15 mouse cellular contexts compared by ENCODE assay signal in genomic region chr19:56198474-56199236, GRCm38 (mm10).
DNase-seq lines count a peak whose midpoint lies in the region; ATAC-seq and TF ChIP-seq lines count a peak whose summit lies in the region.
"Had no signal": no experiment of that assay in that cellular context is flagged by ENCODE, and none has a peak within 500 bp of the region (broad histone marks: within the 10 kb centered on the region; RNA-seq: fewer than 3 reads in every experiment).

No protein-coding gene starts in this region.

- no peak for ATAC-seq in embryonic facial prominence, embryonic 12.5 days (ENCODE audit: insufficient number of reproducible peaks, insufficient read depth, low FRiP score, low TSS enrichment)
- no peak for ATAC-seq in limb, embryonic 11.5 days (ENCODE audit: insufficient number of reproducible peaks, low FRiP score, low TSS enrichment, low read depth)
- ATAC-seq in stomach, embryonic 16.5 days (ENCODE audit: insufficient read depth, low FRiP score): peak; percentile 40; the same call in 1 of the 2 replicates
- no peak for ATAC-seq in frontal cortex, adult (ENCODE audit: low TSS enrichment)
- ATAC-seq: forebrain, embryonic 13.5 days had no signal

- no peaks in the 10 kb centered on the region for H3K9me3 ChIP-seq in embryonic facial prominence, embryonic 12.5 days
- H3K9me3 ChIP-seq in embryonic facial prominence, embryonic 10.5 days: no peaks in the 10 kb centered on the region
- no peaks in the 10 kb centered on the region for H3K9me3 ChIP-seq in limb, embryonic 11.5 days (ENCODE audit: control insufficient read depth, low read length)
- no peaks in the 10 kb centered on the region for H3K9me3 ChIP-seq in stomach, embryonic 16.5 days (replicated peaks; ENCODE audit: control insufficient read depth, low read length)
- H3K9me3 ChIP-seq: forebrain, embryonic 13.5 days; kidney, embryonic 15.5 days had no signal

- H3K27ac ChIP-seq in embryonic facial prominence, embryonic 12.5 days: 0 out of 2 replicates have a peak overlapping the region, but pooled peaks have one; percentile 36
- H3K27ac ChIP-seq in embryonic facial prominence, embryonic 10.5 days (replicated peaks): no peak overlapping the region
- peak overlapping the region; percentile 70 for H3K27ac ChIP-seq in limb, embryonic 11.5 days (replicated peaks; ENCODE audit: low read depth, low read length)
- H3K27ac ChIP-seq in stomach, embryonic 16.5 days (ENCODE audit: low read length): no peak overlapping the region
- no peak overlapping the region for H3K27ac ChIP-seq in left cerebral cortex, adult 2 months
- H3K27ac ChIP-seq: forebrain, embryonic 13.5 days; kidney, embryonic 15.5 days; macrophage had no signal

- H3K9ac ChIP-seq in embryonic facial prominence, embryonic 12.5 days: no peak overlapping the region
- no peak overlapping the region for H3K9ac ChIP-seq in limb, embryonic 11.5 days (ENCODE audit: low read length)
- H3K9ac ChIP-seq in stomach, embryonic 16.5 days (ENCODE audit: low read length): no peak overlapping the region
- H3K9ac ChIP-seq: forebrain, embryonic 13.5 days; kidney, embryonic 15.5 days had no signal

- DNase-seq in embryonic facial prominence, embryonic 10.5 days (ENCODE audit: low spot score): no peak
- peak; percentile 3 for DNase-seq in kidney, postnatal 14 days
- DNase-seq in kidney, adult 8-10 months: no peak
- DNase-seq in limb, embryonic 11.5 days (ENCODE audit: low spot score): no peak
- DNase-seq in left cerebral cortex, adult 2 months (ENCODE audit: extremely low spot score in 1 of 2, low spot score in 2 of 2): no peak
- DNase-seq: adrenal gland, postnatal 14 days; cerebellum, adult 2 months; right cerebral cortex, postnatal 25 days; thymus, postnatal 14 days had no signal

- no peak overlapping the region for H3K4me2 ChIP-seq in embryonic facial prominence, embryonic 12.5 days (replicated peaks)
- no peak overlapping the region for H3K4me2 ChIP-seq in limb, embryonic 11.5 days (ENCODE audit: low read depth, severe bottlenecking)
- no peak overlapping the region for H3K4me2 ChIP-seq in stomach, embryonic 16.5 days (ENCODE audit: low read depth, low read length)
- H3K4me2 ChIP-seq: forebrain, embryonic 13.5 days; kidney, embryonic 15.5 days had no signal

- H3K4me1 ChIP-seq in embryonic facial prominence, embryonic 12.5 days: peaks cover 16% of the 10 kb centered on the region
- peaks cover 52% of the 10 kb centered on the region for H3K4me1 ChIP-seq in embryonic facial prominence, embryonic 10.5 days
- peaks cover 21% of the 10 kb centered on the region for H3K4me1 ChIP-seq in limb, embryonic 11.5 days (ENCODE audit: control insufficient read depth, insufficient read depth, low read length)
- no peaks in the 10 kb centered on the region for H3K4me1 ChIP-seq in stomach, embryonic 16.5 days (ENCODE audit: control insufficient read depth, insufficient read depth, low read length)
- H3K4me1 ChIP-seq: forebrain, embryonic 13.5 days had no signal

- H3K27me3 ChIP-seq in embryonic facial prominence, embryonic 12.5 days: 0 out of 2 replicates have a peak, but pooled peaks cover 16% of the 10 kb centered on the region
- peaks cover 48% of the 10 kb centered on the region for H3K27me3 ChIP-seq in embryonic facial prominence, embryonic 10.5 days (replicated peaks; ENCODE audit: low read depth, poor library complexity, severe bottlenecking)
- no peaks in the 10 kb centered on the region for H3K27me3 ChIP-seq in limb, embryonic 11.5 days (ENCODE audit: control insufficient read depth, insufficient read depth, low read length)
- no peaks in the 10 kb centered on the region for H3K27me3 ChIP-seq in stomach, embryonic 16.5 days (ENCODE audit: control insufficient read depth, insufficient read depth, low read length)
- H3K27me3 ChIP-seq: kidney, embryonic 15.5 days had no signal

- TF ChIP-seq CTCF in left cerebral cortex, adult 2 months (IDR thresholded peaks at IDR 0.05): no peak

- intact Hi-C loops in left cerebral cortex, adult 2 months (cut with DNase I): no loop called here

- 80% methylated on average over 15 of the region's 15 CpGs for WGBS in embryonic facial prominence, embryonic 12.5 days
- WGBS in embryonic facial prominence, embryonic 10.5 days: 84% methylated on average over 15 of the region's 15 CpGs
- WGBS in limb, embryonic 11.5 days: 88% methylated on average over 15 of the region's 15 CpGs
- WGBS in stomach, embryonic 16.5 days: 66% methylated on average over 15 of the region's 15 CpGs

- H3K4me3 ChIP-seq in embryonic facial prominence, embryonic 12.5 days: no peak overlapping the region
- H3K4me3 ChIP-seq in embryonic facial prominence, embryonic 10.5 days: no peak overlapping the region
- H3K4me3 ChIP-seq in limb, embryonic 11.5 days (ENCODE audit: low read depth, low read length): no peak overlapping the region
- no peak overlapping the region for H3K4me3 ChIP-seq in stomach, embryonic 16.5 days (replicated peaks; ENCODE audit: low read length)
- H3K4me3 ChIP-seq in left cerebral cortex, adult 2 months: no peak overlapping the region
- H3K4me3 ChIP-seq: forebrain, embryonic 13.5 days; kidney, embryonic 15.5 days had no signal

- no peaks in the 10 kb centered on the region for H3K36me3 ChIP-seq in embryonic facial prominence, embryonic 12.5 days
- no peaks in the 10 kb centered on the region for H3K36me3 ChIP-seq in embryonic facial prominence, embryonic 10.5 days (replicated peaks)
- H3K36me3 ChIP-seq in limb, embryonic 11.5 days (ENCODE audit: control insufficient read depth, insufficient read depth, low read length): no peaks in the 10 kb centered on the region
- H3K36me3 ChIP-seq in stomach, embryonic 16.5 days (ENCODE audit: control insufficient read depth, insufficient read depth, low read length): no peaks in the 10 kb centered on the region
- H3K36me3 ChIP-seq: kidney, embryonic 15.5 days had no signal

Comparison
In these comparisons a context has a peak if more than half of its experiments do, and no peak if none do; other contexts are left out.
1. H3K27ac ChIP-seq: peak in embryonic facial prominence, embryonic 12.5 days (single experiment) and limb, embryonic 11.5 days (single experiment); none in embryonic facial prominence, embryonic 10.5 days (single experiment), stomach, embryonic 16.5 days (single experiment) and left cerebral cortex, adult 2 months (single experiment).